In the genomic region with DNA sequence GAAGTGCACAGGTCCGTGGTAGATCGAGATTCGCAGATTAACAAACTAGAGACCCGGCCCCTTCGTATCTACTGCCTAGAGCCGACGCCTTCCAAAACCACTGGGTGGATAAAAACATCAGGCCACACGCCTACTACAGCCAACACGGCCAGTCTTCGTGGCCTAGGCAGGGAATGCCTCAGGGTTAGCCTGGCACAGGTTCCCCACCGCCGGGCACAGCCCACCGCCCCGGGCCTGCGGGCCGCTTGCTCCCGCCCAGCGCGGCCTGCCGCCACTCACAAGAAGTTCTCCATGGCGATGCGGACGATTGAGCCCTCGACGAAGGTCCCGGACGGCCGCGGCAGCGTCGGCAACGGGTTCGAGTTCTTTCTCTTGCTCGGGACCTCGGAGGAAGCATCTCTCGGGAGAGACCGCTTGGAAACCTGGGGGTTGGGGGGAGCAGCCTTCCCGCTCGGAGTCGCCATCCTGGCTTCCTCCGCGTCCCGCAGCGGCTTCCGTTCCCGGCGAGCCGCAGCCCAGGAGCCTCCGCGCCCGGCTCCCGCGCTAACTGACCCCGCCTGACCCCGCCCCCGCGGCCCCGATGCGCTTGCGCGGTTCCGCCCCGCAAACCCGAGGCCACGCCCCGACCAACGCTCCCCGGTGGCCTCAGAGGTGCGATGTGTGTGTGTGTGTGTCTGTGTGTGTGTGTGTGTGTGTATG, we compare ENCODE assay signal across 8 mouse cellular contexts. TPM values are rescaled to one million over a fixed set of nuclear protein-coding genes. Genes with fewer than 3 reads are reported as not detected.
DNase-seq lines count a peak whose midpoint lies in the region; ATAC-seq and TF ChIP-seq lines count a peak whose summit lies in the region.

Gene Smc5 (minus strand): TSS at position 543 of the 699 bp plus-strand sequence.

- H3K79me2 ChIP-seq in CH12.LX (replicated peaks; ENCODE audit: control insufficient read depth, extremely low read depth, insufficient read depth, poor library complexity, severe bottlenecking) = peaks cover 23% of the 10 kb centered on the region

- dilution Hi-C loops in CH12.LX (cut with MboI; ENCODE audit: extremely low pct_ligation_motif_present, extremely low pct_unique_long_range_greater_than_20kb, low sequenced_read_pairs) = no loop called here

- H3K36me3 ChIP-seq in CH12.LX (replicated peaks in 1 of 2; ENCODE audit: control insufficient read depth in 1 of 2, insufficient read depth in 1 of 2, low read length in 1 of 2) = peaks cover 2 to 10% of the 10 kb centered on the region in 2 experiments
- peaks cover 15% of the 10 kb centered on the region for H3K36me3 ChIP-seq in forebrain, embryonic 10.5 days (replicated peaks)
- H3K36me3 ChIP-seq in heart, embryonic 15.5 days = peaks cover 4% of the 10 kb centered on the region; the same call in 1 of the 2 replicates
- peaks cover 10% of the 10 kb centered on the region for H3K36me3 ChIP-seq in liver, embryonic 13.5 days
- peaks cover 3% of the 10 kb centered on the region; the same call in 1 of the 2 replicates for H3K36me3 ChIP-seq in stomach, embryonic 14.5 days (ENCODE audit: control insufficient read depth, insufficient read depth, low read length)

- peak within 1 kb of the TSS; percentile 74 to 90 (median 83) for H3K4me3 ChIP-seq in CH12.LX (replicated peaks in 1 of 3; ENCODE audit: low read depth in 2 of 3, low read length in 2 of 3, poor library complexity in 1 of 3)
- peak within 1 kb of the TSS; percentile 89 for H3K4me3 ChIP-seq in forebrain, embryonic 10.5 days
- H3K4me3 ChIP-seq in heart, embryonic 15.5 days = peak within 1 kb of the TSS; percentile 74
- H3K4me3 ChIP-seq in liver, embryonic 13.5 days (replicated peaks) = peak within 1 kb of the TSS; percentile 82
- H3K4me3 ChIP-seq in stomach, embryonic 14.5 days (ENCODE audit: low read depth, low read length) = peak within 1 kb of the TSS; percentile 95

- peak; percentile 94 for ATAC-seq in heart, embryonic 15.5 days (replicated peaks; ENCODE audit: insufficient number of reproducible peaks, insufficient read depth, low FRiP score, low read depth)
- ATAC-seq in liver, embryonic 13.5 days (ENCODE audit: low read depth) = peak; percentile 96
- ATAC-seq in stomach, embryonic 14.5 days (ENCODE audit: insufficient number of reproducible peaks, insufficient read depth, low FRiP score, low read depth) = peak; percentile 95

- DNase-seq in CH12.LX (ENCODE audit: extremely low read depth) = peak; percentile 69
- peak; percentile 56 for DNase-seq in c-Kit-positive CD71-negative TER-119-negative erythroid progenitor cells, embryonic 14.5 days (ENCODE audit: low read depth)
- peak; percentile 86 for DNase-seq in forebrain, embryonic 10.5 days (ENCODE audit: extremely low spot score, low spot score)
- peak; percentile 91 to 94 for DNase-seq in kidney, postnatal 25 days
- peak; percentile 89 for DNase-seq in liver, embryonic 13.5 days
- peak; percentile 93 to 94 for DNase-seq in natural killer cell, adult 2 months (ENCODE audit: low spot score in 2 of 2)

- H3K27me3 ChIP-seq in CH12.LX (replicated peaks) = no peaks in the 10 kb centered on the region
- no peaks in the 10 kb centered on the region for H3K27me3 ChIP-seq in forebrain, embryonic 10.5 days (ENCODE audit: poor library complexity, severe bottlenecking)
- no peaks in the 10 kb centered on the region for H3K27me3 ChIP-seq in heart, embryonic 15.5 days
- no peaks in the 10 kb centered on the region for H3K27me3 ChIP-seq in liver, embryonic 13.5 days
- no peaks in the 10 kb centered on the region for H3K27me3 ChIP-seq in stomach, embryonic 14.5 days (ENCODE audit: control insufficient read depth, insufficient read depth, low read length)

- no peak within 1 kb of the TSS for H3K27ac ChIP-seq in CH12.LX (ENCODE audit: insufficient read depth, low read depth)
- H3K27ac ChIP-seq in forebrain, embryonic 10.5 days = peak within 1 kb of the TSS; percentile 95
- H3K27ac ChIP-seq in heart, embryonic 15.5 days = peak within 1 kb of the TSS; percentile 65
- H3K27ac ChIP-seq in liver, embryonic 13.5 days = peak within 1 kb of the TSS; percentile 78
- H3K27ac ChIP-seq in stomach, embryonic 14.5 days (ENCODE audit: low read length) = peak within 1 kb of the TSS; percentile 71

- H3K9me3 ChIP-seq in CH12.LX (replicated peaks; ENCODE audit: low read length) = no peaks in the 10 kb centered on the region
- no peaks in the 10 kb centered on the region for H3K9me3 ChIP-seq in forebrain, embryonic 10.5 days
- H3K9me3 ChIP-seq in heart, embryonic 15.5 days (replicated peaks) = no peaks in the 10 kb centered on the region
- H3K9me3 ChIP-seq in liver, embryonic 13.5 days (replicated peaks) = no peaks in the 10 kb centered on the region
- no peaks in the 10 kb centered on the region for H3K9me3 ChIP-seq in stomach, embryonic 14.5 days (ENCODE audit: control insufficient read depth, low read depth, low read length)

- no peak for TF ChIP-seq EP300 in CH12.LX (IDR thresholded peaks at IDR 0.05; ENCODE audit: low read length)

- under 1% methylated on average over 69 of the region's 69 CpGs for WGBS in forebrain, embryonic 10.5 days
- WGBS in heart, embryonic 15.5 days = under 1% methylated on average over 68 of the region's 69 CpGs
- WGBS in liver, embryonic 13.5 days (ENCODE audit: insufficient replicate concordance) = 0% methylated on average over 69 of the region's 69 CpGs
- WGBS in stomach, embryonic 14.5 days = under 1% methylated on average over 69 of the region's 69 CpGs

- peak within 1 kb of the TSS; percentile 82 for H3K9ac ChIP-seq in CH12.LX (ENCODE audit: insufficient read depth, low read depth)
- peak within 1 kb of the TSS; percentile 94 for H3K9ac ChIP-seq in heart, embryonic 15.5 days
- peak within 1 kb of the TSS; percentile 90 for H3K9ac ChIP-seq in liver, embryonic 13.5 days
- H3K9ac ChIP-seq in stomach, embryonic 14.5 days (replicated peaks; ENCODE audit: low read depth, low read length) = peak within 1 kb of the TSS; percentile 90

- peak; percentile 89 for TF ChIP-seq POLR2A in CH12.LX (IDR thresholded peaks at IDR 0.05; ENCODE audit: low read depth, low read length)

- in situ Hi-C loops in CH12.LX (cut with MboI; ENCODE audit: low pct_ligation_motif_present, low pct_unique_long_range_greater_than_20kb, low sequenced_read_pairs) = no loop called here

- H3K4me2 ChIP-seq in CH12.LX (ENCODE audit: insufficient read depth, low read depth, poor library complexity, severe bottlenecking) = peak within 1 kb of the TSS; percentile 84
- peak within 1 kb of the TSS; percentile 76 for H3K4me2 ChIP-seq in heart, embryonic 15.5 days
- H3K4me2 ChIP-seq in liver, embryonic 13.5 days = peak within 1 kb of the TSS; percentile 79
- peak within 1 kb of the TSS; percentile 56 for H3K4me2 ChIP-seq in stomach, embryonic 14.5 days (replicated peaks; ENCODE audit: low read depth, low read length)

- no peak for TF ChIP-seq CTCF in CH12.LX (conservative IDR thresholded peaks at IDR 0.05 in 1 of 2, IDR thresholded peaks at IDR 0.05 in 1 of 2; ENCODE audit: low read depth in 2 of 2, low read length in 2 of 2)

- peaks cover 0 to 13% of the 10 kb centered on the region in 2 experiments; a peak in 2 of 4 replicates for H3K4me1 ChIP-seq in CH12.LX (ENCODE audit: control insufficient read depth in 1 of 2, insufficient read depth in 2 of 2)
- H3K4me1 ChIP-seq in forebrain, embryonic 10.5 days = peaks cover 19% of the 10 kb centered on the region
- peaks cover 8% of the 10 kb centered on the region; the same call in 1 of the 2 replicates for H3K4me1 ChIP-seq in heart, embryonic 15.5 days (replicated peaks)
- peaks cover 22% of the 10 kb centered on the region for H3K4me1 ChIP-seq in liver, embryonic 13.5 days (replicated peaks)
- H3K4me1 ChIP-seq in stomach, embryonic 14.5 days (ENCODE audit: control insufficient read depth, insufficient read depth, low read length) = peaks cover 6% of the 10 kb centered on the region

- no peak for TF ChIP-seq RAD21 in CH12.LX (IDR thresholded peaks at IDR 0.05; ENCODE audit: low read depth, low read length)

TF ChIP-seq in CH12.LX, 34 proteins besides CTCF, POLR2A, EP300 and RAD21:
- no peak for TF ChIP-seq USF2 (conservative IDR thresholded peaks at IDR 0.05; ENCODE audit: low read depth, low read length)
- peak; percentile 40; the same call in 1 of the 2 replicates for TF ChIP-seq MXI1 (IDR thresholded peaks at IDR 0.05; ENCODE audit: low read depth, low read length)
- TF ChIP-seq SIN3A (IDR thresholded peaks at IDR 0.05; ENCODE audit: low read length) = peak; percentile 83
- TF ChIP-seq CHD2 (IDR thresholded peaks at IDR 0.05; ENCODE audit: low read length) = peak; percentile 56; the same call in 1 of the 2 replicates
- 0 out of 2 replicates have a peak, but pooled peaks have one; percentile 16 for TF ChIP-seq MEF2A (IDR thresholded peaks at IDR 0.05; ENCODE audit: borderline replicate concordance, low read depth, low read length)
- TF ChIP-seq MAFK (IDR thresholded peaks at IDR 0.05; ENCODE audit: insufficient replicate concordance, low read length) = no peak
- peak; percentile 70; the same call in 1 of the 2 replicates for TF ChIP-seq ZMIZ1 (IDR thresholded peaks at IDR 0.05; ENCODE audit: low read depth, low read length)
- no peak for TF ChIP-seq SMC3 (IDR thresholded peaks at IDR 0.05; ENCODE audit: low read depth, low read length)
- TF ChIP-seq HCFC1 (IDR thresholded peaks at IDR 0.05; ENCODE audit: low read depth, low read length) = peak; percentile 57
- TF ChIP-seq BHLHE40 (IDR thresholded peaks at IDR 0.05; ENCODE audit: low read depth, low read length) = no peak
- peak; percentile 72 for TF ChIP-seq TCF12 (IDR thresholded peaks at IDR 0.05; ENCODE audit: low read depth, low read length)
- TF ChIP-seq NRF1 (IDR thresholded peaks at IDR 0.05; ENCODE audit: low read depth, low read length) = peak; percentile 84
- TF ChIP-seq MAX (IDR thresholded peaks at IDR 0.05; ENCODE audit: low read length) = peak; percentile 82
- TF ChIP-seq KAT2A (IDR thresholded peaks at IDR 0.05; ENCODE audit: insufficient replicate concordance, low read length) = 0 out of 2 replicates have a peak, but pooled peaks have one; percentile 39
- TF ChIP-seq NELFE (IDR thresholded peaks at IDR 0.05; ENCODE audit: low read depth, low read length) = peak; percentile 78

RNA-seq across cellular contexts. Expression of gene Smc5, which starts in this region (rescaled TPM):
- total RNA-seq in CH12.LX (2012; rRNA removed) (22.8 and 25.5 TPM in 2 replicates), CH12.LX (2014; rRNA removed) (34.5 and 41.3 TPM in 2 replicates)
- 43.4 and 45.3 TPM in 2 replicates for polyA plus RNA-seq in CH12.LX (2012; ENCODE audit: insufficient read length, low read depth)
- polyA plus RNA-seq in forebrain, embryonic 10.5 days (2016; fragmentation: Nextera tagmentation; extraction: Ambion mirVana) = 51.1 and 52.3 TPM in 2 replicates
- polyA plus RNA-seq in heart, embryonic 15.5 days (2015; fragmentation: Nextera tagmentation; extraction: Ambion mirVana) = 20.0 and 21.2 TPM in 2 replicates
- 12.3 and 17.1 TPM in 2 replicates for polyA plus RNA-seq in liver, embryonic 13.5 days (2015; fragmentation: Nextera tagmentation; extraction: Ambion mirVana)
- 40.8 and 42.3 TPM in 2 replicates for polyA plus RNA-seq in stomach, embryonic 14.5 days (2014; fragmentation: Nextera tagmentation; extraction: Ambion mirVana)
